ENCODE assay signal across 8 mouse cellular contexts in genomic region chr7:44496771-44497109, GRCm38 (mm10). TPM values are rescaled to one million over a fixed set of nuclear protein-coding genes. Genes with fewer than 3 reads are reported as not detected.
DNase-seq lines count a peak whose midpoint lies in the region; ATAC-seq and TF ChIP-seq lines count a peak whose summit lies in the region.

No protein-coding gene starts in this region.

- no peak for TF ChIP-seq POLR2A in lung, adult 2 months (IDR thresholded peaks at IDR 0.05; ENCODE audit: borderline replicate concordance, extremely low read depth, low read depth, low read length)

- peaks cover 5% of the 10 kb centered on the region; the same call in 1 of the 2 replicates for H3K27me3 ChIP-seq in embryonic facial prominence, embryonic 13.5 days
- H3K27me3 ChIP-seq in intestine, embryonic 15.5 days (replicated peaks), result no peaks in the 10 kb centered on the region
- H3K27me3 ChIP-seq in neural tube, embryonic 12.5 days (replicated peaks), result 0 out of 2 replicates have a peak, but pooled peaks cover 5% of the 10 kb centered on the region

- ATAC-seq in embryonic facial prominence, embryonic 13.5 days (ENCODE audit: insufficient number of reproducible peaks, insufficient read depth, low FRiP score, low TSS enrichment, low read depth), result no peak; the same call in 1 of the 2 replicates
- ATAC-seq in intestine, embryonic 15.5 days, result no peak
- no peak for ATAC-seq in neural tube, embryonic 12.5 days (ENCODE audit: low FRiP score, low read depth)
- ATAC-seq in frontal cortex, adult (ENCODE audit: low TSS enrichment), result no peak

- H3K9ac ChIP-seq in embryonic facial prominence, embryonic 13.5 days, result peak overlapping the region; percentile 86
- peak overlapping the region; percentile 75 for H3K9ac ChIP-seq in intestine, embryonic 15.5 days
- peak overlapping the region; percentile 83 for H3K9ac ChIP-seq in neural tube, embryonic 12.5 days

- no peaks in the 10 kb centered on the region for H3K9me3 ChIP-seq in embryonic facial prominence, embryonic 13.5 days
- no peaks in the 10 kb centered on the region for H3K9me3 ChIP-seq in intestine, embryonic 15.5 days
- H3K9me3 ChIP-seq in neural tube, embryonic 12.5 days, result no peaks in the 10 kb centered on the region

- no peak for DNase-seq in lung, adult 2 months
- no peak for DNase-seq in lung, postnatal 14 days
- DNase-seq in Muller cell, postnatal 12 days (ENCODE audit: inconsistent ontology term), result no peak
- DNase-seq in adrenal gland, postnatal 25 days, result no peak

- H3K4me2 ChIP-seq in embryonic facial prominence, embryonic 13.5 days, result peak overlapping the region; percentile 84
- peak overlapping the region; percentile 94 for H3K4me2 ChIP-seq in intestine, embryonic 15.5 days (replicated peaks)
- peak overlapping the region; percentile 85 for H3K4me2 ChIP-seq in neural tube, embryonic 12.5 days (replicated peaks)

- TF ChIP-seq CTCF in lung, adult 2 months (IDR thresholded peaks at IDR 0.05; ENCODE audit: insufficient read depth, low read length), result no peak

- H3K4me1 ChIP-seq in lung, adult 2 months (ENCODE audit: control insufficient read depth, insufficient read depth, low read length), result no peaks in the 10 kb centered on the region
- H3K4me1 ChIP-seq in embryonic facial prominence, embryonic 13.5 days, result peaks cover 19% of the 10 kb centered on the region
- H3K4me1 ChIP-seq in intestine, embryonic 15.5 days (replicated peaks), result peaks cover 17% of the 10 kb centered on the region
- H3K4me1 ChIP-seq in neural tube, embryonic 12.5 days, result peaks cover 18% of the 10 kb centered on the region

- peak overlapping the region; percentile 94 for H3K27ac ChIP-seq in embryonic facial prominence, embryonic 13.5 days
- H3K27ac ChIP-seq in intestine, embryonic 15.5 days, result peak overlapping the region; percentile 95
- peak overlapping the region; percentile 74 for H3K27ac ChIP-seq in neural tube, embryonic 12.5 days

- peaks cover 30% of the 10 kb centered on the region for H3K36me3 ChIP-seq in embryonic facial prominence, embryonic 13.5 days
- H3K36me3 ChIP-seq in intestine, embryonic 15.5 days, result peaks cover 14% of the 10 kb centered on the region; the same call in 1 of the 2 replicates
- H3K36me3 ChIP-seq in neural tube, embryonic 12.5 days, result peaks cover 17% of the 10 kb centered on the region

- WGBS in lung, adult 2 months, result 2% methylated on average over 26 of the region's 26 CpGs
- 1% methylated on average over 26 of the region's 26 CpGs for WGBS in embryonic facial prominence, embryonic 13.5 days
- WGBS in intestine, embryonic 15.5 days, result under 1% methylated on average over 26 of the region's 26 CpGs
- under 1% methylated on average over 26 of the region's 26 CpGs for WGBS in neural tube, embryonic 12.5 days

- H3K4me3 ChIP-seq in lung, adult 2 months (replicated peaks; ENCODE audit: extremely low read depth, low read depth, low read length), result peak overlapping the region; percentile 66
- peak overlapping the region; percentile 63 for H3K4me3 ChIP-seq in embryonic facial prominence, embryonic 13.5 days
- peak overlapping the region; percentile 83 for H3K4me3 ChIP-seq in intestine, embryonic 15.5 days (replicated peaks)
- H3K4me3 ChIP-seq in neural tube, embryonic 12.5 days, result peak overlapping the region; percentile 76

RNA-seq across cellular contexts. Expression of gene Fam71e1, which starts 0.4 kb away (rescaled TPM):
- polyA plus RNA-seq in lung, adult 2 months (2012; rRNA removed), result 9.5 and 10.3 TPM in 2 replicates
- 19.9 and 22.4 TPM in 2 replicates for polyA plus RNA-seq in embryonic facial prominence, embryonic 13.5 days (2015; fragmentation: Nextera tagmentation; extraction: Ambion mirVana)
- 6.5 and 9.2 TPM in 2 replicates for polyA plus RNA-seq in intestine, embryonic 15.5 days (2015; fragmentation: Nextera tagmentation; extraction: Ambion mirVana)
- 26.3 and 28.1 TPM in 2 replicates for polyA plus RNA-seq in neural tube, embryonic 12.5 days (2016; fragmentation: Nextera tagmentation; extraction: Ambion mirVana)
- 12.3 and 17.5 TPM in 2 replicates for total RNA-seq in adrenal gland, postnatal 25 days (2021)

RNA-seq across cellular contexts. Expression of gene Emc10, which starts 0.4 kb away (rescaled TPM):
- polyA plus RNA-seq in lung, adult 2 months (2012; rRNA removed), result 250 and 268 TPM in 2 replicates
- 126 and 129 TPM in 2 replicates for polyA plus RNA-seq in embryonic facial prominence, embryonic 13.5 days (2015; fragmentation: Nextera tagmentation; extraction: Ambion mirVana)
- 97.0 and 102 TPM in 2 replicates for polyA plus RNA-seq in intestine, embryonic 15.5 days (2015; fragmentation: Nextera tagmentation; extraction: Ambion mirVana)
- 135 and 136 TPM in 2 replicates for polyA plus RNA-seq in neural tube, embryonic 12.5 days (2016; fragmentation: Nextera tagmentation; extraction: Ambion mirVana)
- 83.9 and 97.6 TPM in 2 replicates for total RNA-seq in adrenal gland, postnatal 25 days (2021)

RNA-seq across cellular contexts. Expression of gene Mybpc2, which starts 27.7 kb away (rescaled TPM):
- 1.0 and 10.5 TPM in 2 replicates for polyA plus RNA-seq in lung, adult 2 months (2012; rRNA removed)
- 0.13 and 0.14 TPM in 2 replicates for polyA plus RNA-seq in embryonic facial prominence, embryonic 13.5 days (2015; fragmentation: Nextera tagmentation; extraction: Ambion mirVana)
- 0.14 and 0.36 TPM in 2 replicates for polyA plus RNA-seq in intestine, embryonic 15.5 days (2015; fragmentation: Nextera tagmentation; extraction: Ambion mirVana)
- polyA plus RNA-seq in neural tube, embryonic 12.5 days (2016; fragmentation: Nextera tagmentation; extraction: Ambion mirVana), result 0.11 and 0.14 TPM in 2 replicates
- total RNA-seq in adrenal gland, postnatal 25 days (2021), result not detected in 2 replicates

RNA-seq across cellular contexts. Expression of gene Josd2, which starts 29.0 kb away (rescaled TPM):
- 164 and 175 TPM in 2 replicates for polyA plus RNA-seq in lung, adult 2 months (2012; rRNA removed)
- 93.6 and 106 TPM in 2 replicates for polyA plus RNA-seq in embryonic facial prominence, embryonic 13.5 days (2015; fragmentation: Nextera tagmentation; extraction: Ambion mirVana)
- polyA plus RNA-seq in intestine, embryonic 15.5 days (2015; fragmentation: Nextera tagmentation; extraction: Ambion mirVana), result 76.0 and 87.3 TPM in 2 replicates
- 61.5 and 61.7 TPM in 2 replicates for polyA plus RNA-seq in neural tube, embryonic 12.5 days (2016; fragmentation: Nextera tagmentation; extraction: Ambion mirVana)
- 43.9 and 49.2 TPM in 2 replicates for total RNA-seq in adrenal gland, postnatal 25 days (2021)

RNA-seq across cellular contexts. Expression of gene Aspdh, which starts 31.5 kb away (rescaled TPM):
- polyA plus RNA-seq in lung, adult 2 months (2012; rRNA removed), result 0.24 and 0.50 TPM in 2 replicates
- 0.69 and 2.2 TPM in 2 replicates for polyA plus RNA-seq in embryonic facial prominence, embryonic 13.5 days (2015; fragmentation: Nextera tagmentation; extraction: Ambion mirVana)
- 0.70 and 1.2 TPM in 2 replicates for polyA plus RNA-seq in intestine, embryonic 15.5 days (2015; fragmentation: Nextera tagmentation; extraction: Ambion mirVana)
- 1.3 and 3.8 TPM in 2 replicates for polyA plus RNA-seq in neural tube, embryonic 12.5 days (2016; fragmentation: Nextera tagmentation; extraction: Ambion mirVana)
- total RNA-seq in adrenal gland, postnatal 25 days (2021), result 0.61 and 1.9 TPM in 2 replicates
